Mouse (Mus musculus) A20 (cell line): Measurements from ENCODE around the gene Rnf150.

ENCODE experiments used
- DNase-seq: peaks from one replicate; pipeline ENCODE4 v3.0.0-alpha.2; 2011; ENCODE audit warnings: low read depth, low spot score

Gene Rnf150

GRCm38 (mm10) chr8:83011286-83011685 is 148.1 kb downstream of the Rnf150 start:
- no peak for DNase-seq

GRCm38 (mm10) chr8:83011758-83012157 is 148.6 kb downstream of the Rnf150 start:
- DNase-seq, result no peak

GRCm38 (mm10) chr8:83028211-83028610 is 165.1 kb downstream of the Rnf150 start:
- DNase-seq, result no peak

GRCm38 (mm10) chr8:83032800-83033199 is 169.6 kb downstream of the Rnf150 start:
- no peak for DNase-seq

GRCm38 (mm10) chr8:83035141-83035540 is 172.0 kb downstream of the Rnf150 start:
- no peak for DNase-seq

GRCm38 (mm10) chr8:83036521-83037166 is 173.5 kb downstream of the Rnf150 start:
- no peak for DNase-seq

- no peak for DNase-seq
Measured at GRCm38 (mm10) chr8:83037321-83037720, 174.2 kb downstream of the Rnf150 start.

- no peak for DNase-seq
Measured at GRCm38 (mm10) chr8:83038575-83038974, 175.4 kb downstream of the Rnf150 start.

GRCm38 (mm10) chr8:83041440-83041839 is 178.3 kb downstream of the Rnf150 start:
- no peak for DNase-seq

- DNase-seq, result no peak
Measured at GRCm38 (mm10) chr8:83046912-83047311, 183.8 kb downstream of the Rnf150 start.

GRCm38 (mm10) chr8:83048527-83048926 is 185.4 kb downstream of the Rnf150 start:
- DNase-seq, result no peak

- DNase-seq, result no peak
Measured at GRCm38 (mm10) chr8:83049171-83049601, 186.0 kb downstream of the Rnf150 start.

- no peak for DNase-seq
Measured at GRCm38 (mm10) chr8:83049616-83050015, 186.5 kb downstream of the Rnf150 start.

GRCm38 (mm10) chr8:83052896-83053295 is 189.7 kb downstream of the Rnf150 start:
- DNase-seq, result no peak

- DNase-seq, result no peak
Measured at GRCm38 (mm10) chr8:83054801-83055200, 191.6 kb downstream of the Rnf150 start.

GRCm38 (mm10) chr8:83058951-83059350 is 195.8 kb downstream of the Rnf150 start:
- DNase-seq, result no peak

GRCm38 (mm10) chr8:83060076-83060475 is 196.9 kb downstream of the Rnf150 start:
- no peak for DNase-seq

- no peak for DNase-seq
Measured at GRCm38 (mm10) chr8:83061257-83061656, 198.1 kb downstream of the Rnf150 start.

GRCm38 (mm10) chr8:83061873-83062272 is 198.7 kb downstream of the Rnf150 start:
- DNase-seq, result no peak

- no peak for DNase-seq
Measured at GRCm38 (mm10) chr8:83062276-83062675, 199.1 kb downstream of the Rnf150 start.

GRCm38 (mm10) chr8:83064096-83064495 is 200.9 kb downstream of the Rnf150 start:
- DNase-seq, result no peak

GRCm38 (mm10) chr8:83066076-83066475 is 202.9 kb downstream of the Rnf150 start:
- DNase-seq, result no peak

- DNase-seq, result no peak
Measured at GRCm38 (mm10) chr8:83066846-83067245, 203.7 kb downstream of the Rnf150 start.

GRCm38 (mm10) chr8:83067906-83068305 is 204.8 kb downstream of the Rnf150 start:
- no peak for DNase-seq
